Mouse (Mus musculus) heart, adult 2 months (tissue): ENCODE measurements at regions not wholly inside any gene's neighbourhood (a gene's known extent, or its start where the extent isn't known, plus 50 kb on each side); places are given as distances from the start of the nearest gene placed in this dataset.

ENCODE experiments used
- CTCF ChIP-seq: fragments of 200-600 bp; IDR thresholded peaks from 2 replicates; pipeline ENCODE4 v1.8.1; 2022; ENCODE audit warnings: antibody characterized with exemption, mild to moderate bottlenecking, moderate library complexity
- POLR2A ChIP-seq: fragments of 200-500 bp; IDR thresholded peaks from 2 replicates; pipeline ENCODE4 v1.6.1; 2011; ENCODE audit warnings: mild to moderate bottlenecking, low read depth, low read length, control low read depth; ENCODE audit not compliant: insufficient read depth

DNA sequence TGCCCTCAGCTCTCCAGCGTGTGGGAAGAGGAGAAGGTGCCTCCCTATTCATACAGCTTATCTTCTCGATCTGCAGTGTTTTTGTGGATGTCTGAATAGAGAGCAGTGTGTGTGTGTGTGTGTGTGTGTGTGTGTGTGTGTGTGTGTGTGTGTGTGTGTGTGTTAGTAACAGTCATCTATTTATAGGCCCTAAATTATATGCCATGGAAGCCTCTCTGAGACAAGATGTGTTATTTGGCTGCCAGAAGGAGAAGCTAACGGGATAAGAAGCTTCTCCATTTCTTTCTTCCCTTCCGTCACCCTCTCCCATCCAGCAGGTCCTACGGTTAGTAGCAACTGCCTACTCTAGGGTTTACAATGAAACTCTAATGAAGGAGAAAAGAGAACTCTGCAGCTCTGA is 270.3 kb downstream of the Emp1 start:
- no peak for TF ChIP-seq CTCF
- TF ChIP-seq POLR2A, result no peak
